Mouse (Mus musculus): ENCODE data around the gene Kremen1. TPM values are rescaled to one million over a fixed set of nuclear protein-coding genes. Genes with fewer than 3 reads are reported as not detected.

Gene Kremen1
- polyA plus RNA-seq, 1 experiment from 2014 or later: 17.4 TPM

DNA sequence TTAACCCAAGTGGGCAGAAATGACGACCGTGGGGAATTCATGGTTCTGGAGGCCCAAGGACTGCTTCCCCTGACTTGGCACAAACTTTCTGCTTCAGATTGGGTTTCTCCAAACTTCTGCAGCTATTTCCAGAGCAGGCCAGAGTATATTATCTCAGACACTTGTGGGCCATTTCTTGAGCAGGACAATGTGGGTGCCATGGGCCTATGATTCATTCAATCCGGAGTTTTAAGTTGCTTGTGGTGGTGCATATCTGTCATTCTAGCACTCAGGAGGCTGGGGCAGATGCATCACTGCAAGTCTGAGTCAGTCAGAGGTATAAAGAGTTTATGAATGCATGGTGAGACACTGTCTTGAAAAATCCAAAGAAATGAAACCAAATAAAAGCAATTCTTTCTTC lies 33.4 kb upstream of the Kremen1 start:
- peaks cover 14% of the 10 kb centered on the region for H3K4me1 ChIP-seq (ENCODE audit: control insufficient read depth, insufficient read depth, low read length)

GRCm38 (mm10) chr11:5290691-5291090 lies 29.3 kb upstream of the Kremen1 start:
- Histone ChIP-seq H3K9ac (replicated peaks; ENCODE audit: low read depth, low read length) (no peak overlapping the region), H3K4me3 (ENCODE audit: low read depth, low read length) (no peak overlapping the region), H3K9me3 (ENCODE audit: control insufficient read depth, low read depth, low read length) (no peaks in the 10 kb centered on the region), H3K4me1 (ENCODE audit: control insufficient read depth, insufficient read depth, low read length) (no peaks in the 10 kb centered on the region), H3K27ac (ENCODE audit: low read length) (no peak overlapping the region), H3K4me2 (replicated peaks; ENCODE audit: low read depth, low read length) (no peak overlapping the region), H3K36me3 (ENCODE audit: control insufficient read depth, insufficient read depth, low read length) (peaks cover 16% of the 10 kb centered on the region), H3K27me3 (ENCODE audit: control insufficient read depth, insufficient read depth, low read length) (no peaks in the 10 kb centered on the region)
- WGBS: 17% methylated on average over 5 of the region's 5 CpGs
- ATAC-seq (ENCODE audit: insufficient number of reproducible peaks, insufficient read depth, low FRiP score, low read depth): no peak

More for the DNA sequence above, 33.4 kb upstream of the Kremen1 start:
- Histone ChIP-seq H3K27me3 (ENCODE audit: control insufficient read depth, insufficient read depth, low read length) (no peaks in the 10 kb centered on the region), H3K9ac (replicated peaks; ENCODE audit: low read depth, low read length) (no peak overlapping the region), H3K4me3 (ENCODE audit: low read depth, low read length) (no peak overlapping the region), H3K36me3 (ENCODE audit: control insufficient read depth, insufficient read depth, low read length) (no peaks in the 10 kb centered on the region), H3K4me2 (replicated peaks; ENCODE audit: low read depth, low read length) (no peak overlapping the region), H3K9me3 (ENCODE audit: control insufficient read depth, low read depth, low read length) (no peaks in the 10 kb centered on the region), H3K27ac (ENCODE audit: low read length) (no peak overlapping the region)
- ATAC-seq (ENCODE audit: insufficient number of reproducible peaks, insufficient read depth, low FRiP score, low read depth): no peak
- 80% methylated on average over 3 of the region's 3 CpGs for WGBS

- Histone ChIP-seq H3K27ac (ENCODE audit: low read length) (no peak overlapping the region), H3K4me3 (ENCODE audit: low read depth, low read length) (no peak overlapping the region), H3K4me2 (replicated peaks; ENCODE audit: low read depth, low read length) (no peak overlapping the region), H3K4me1 (ENCODE audit: control insufficient read depth, insufficient read depth, low read length) (no peaks in the 10 kb centered on the region), H3K9ac (replicated peaks; ENCODE audit: low read depth, low read length) (no peak overlapping the region), H3K27me3 (ENCODE audit: control insufficient read depth, insufficient read depth, low read length) (no peaks in the 10 kb centered on the region), H3K36me3 (ENCODE audit: control insufficient read depth, insufficient read depth, low read length) (peaks cover 22% of the 10 kb centered on the region), H3K9me3 (ENCODE audit: control insufficient read depth, low read depth, low read length) (no peaks in the 10 kb centered on the region)
- WGBS: 79% methylated on average over 4 of the region's 4 CpGs
- ATAC-seq (ENCODE audit: insufficient number of reproducible peaks, insufficient read depth, low FRiP score, low read depth): no peak
Observed at GRCm38 (mm10) chr11:5289826-5290580, 28.6 kb upstream of the Kremen1 start.

DNA sequence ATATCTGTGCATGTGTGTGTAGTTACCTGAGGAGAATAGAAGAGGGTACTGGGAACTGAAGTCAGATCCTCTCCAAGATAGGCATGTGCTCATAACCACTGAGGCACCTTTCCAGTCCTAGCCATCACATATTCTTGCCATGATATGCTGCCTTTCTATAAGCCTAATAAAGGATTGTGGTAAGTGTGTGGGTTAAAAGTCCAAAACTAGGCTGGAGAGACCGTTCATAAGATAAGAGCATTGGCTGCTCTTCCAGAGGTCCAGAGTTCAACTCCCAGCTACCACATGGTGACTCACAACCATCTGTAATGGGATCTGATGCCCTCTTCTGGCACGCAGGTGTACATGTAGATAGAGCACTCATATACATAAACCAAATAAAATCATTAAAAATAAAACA lies 22.6 kb upstream of the Kremen1 start:
- no peaks in the 10 kb centered on the region for H3K27me3 ChIP-seq (ENCODE audit: control insufficient read depth, insufficient read depth, low read length)
- no peak overlapping the region for H3K27ac ChIP-seq (ENCODE audit: low read length)
- no peak overlapping the region for H3K4me3 ChIP-seq (ENCODE audit: low read depth, low read length)
- 97% methylated on average over 2 of the region's 2 CpGs for WGBS
- no peaks in the 10 kb centered on the region for H3K9me3 ChIP-seq (ENCODE audit: control insufficient read depth, low read depth, low read length)
- ATAC-seq (ENCODE audit: insufficient number of reproducible peaks, insufficient read depth, low FRiP score, low read depth): no peak
- H3K4me1 ChIP-seq (ENCODE audit: control insufficient read depth, insufficient read depth, low read length): no peaks in the 10 kb centered on the region
- H3K36me3 ChIP-seq (ENCODE audit: control insufficient read depth, insufficient read depth, low read length): peaks cover 52% of the 10 kb centered on the region
- no peak overlapping the region for H3K9ac ChIP-seq (replicated peaks; ENCODE audit: low read depth, low read length)
- H3K4me2 ChIP-seq (replicated peaks; ENCODE audit: low read depth, low read length): no peak overlapping the region

DNA sequence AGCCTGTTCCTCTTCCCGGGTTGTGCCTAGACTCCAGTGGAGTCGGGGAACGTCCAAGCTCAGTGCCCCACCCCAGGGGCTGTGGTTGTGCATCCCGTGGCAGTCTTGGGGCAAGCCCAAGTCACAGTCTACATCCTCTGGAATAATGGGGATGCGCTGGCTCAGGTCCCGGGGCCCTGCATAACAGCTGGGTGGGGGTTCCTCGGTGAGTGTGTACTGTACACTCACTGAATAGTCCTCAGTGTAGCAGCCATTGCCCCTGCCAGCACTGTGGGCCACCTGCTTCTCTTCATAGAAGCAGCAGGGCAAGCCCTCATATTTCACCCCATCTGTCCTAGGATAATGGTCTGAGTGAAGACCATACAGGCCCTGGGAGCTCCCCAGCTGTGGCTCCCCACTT lies 19.6 kb upstream of the Kremen1 start:
- H3K4me1 ChIP-seq (ENCODE audit: control insufficient read depth, insufficient read depth, low read length): no peaks in the 10 kb centered on the region
- no peak overlapping the region for H3K27ac ChIP-seq (ENCODE audit: low read length)
- H3K27me3 ChIP-seq (ENCODE audit: control insufficient read depth, insufficient read depth, low read length): no peaks in the 10 kb centered on the region
- H3K4me2 ChIP-seq (replicated peaks; ENCODE audit: low read depth, low read length): no peak overlapping the region
- H3K4me3 ChIP-seq (ENCODE audit: low read depth, low read length): no peak overlapping the region
- H3K9ac ChIP-seq (replicated peaks; ENCODE audit: low read depth, low read length): no peak overlapping the region
- ATAC-seq (ENCODE audit: insufficient number of reproducible peaks, insufficient read depth, low FRiP score, low read depth): no peak
- no peaks in the 10 kb centered on the region for H3K9me3 ChIP-seq (ENCODE audit: control insufficient read depth, low read depth, low read length)
- H3K36me3 ChIP-seq (ENCODE audit: control insufficient read depth, insufficient read depth, low read length): peaks cover 38% of the 10 kb centered on the region
- WGBS: 84% methylated on average over 7 of the region's 7 CpGs

DNA sequence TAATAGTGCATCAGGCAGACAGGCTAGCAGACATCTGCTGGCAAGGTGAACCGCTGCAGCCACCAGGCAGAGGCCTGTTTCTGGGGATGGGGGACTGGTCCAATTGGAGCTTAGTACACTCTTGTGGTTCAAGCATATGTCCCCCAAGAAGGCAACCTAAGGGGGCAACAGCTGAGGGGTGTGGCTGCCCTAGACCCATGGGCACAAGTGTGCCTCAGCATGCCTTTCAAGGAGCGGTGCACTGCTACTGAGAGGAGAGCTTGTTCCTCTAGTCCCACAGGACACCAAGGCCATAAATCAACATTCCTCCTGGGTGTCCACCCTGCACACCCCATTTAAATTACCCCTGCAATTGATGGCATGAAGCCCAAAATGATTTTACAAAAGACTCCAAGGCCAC lies 17.1 kb upstream of the Kremen1 start:
- H3K9ac ChIP-seq (replicated peaks; ENCODE audit: low read depth, low read length): no peak overlapping the region
- H3K4me2 ChIP-seq (replicated peaks; ENCODE audit: low read depth, low read length): no peak overlapping the region
- ATAC-seq (ENCODE audit: insufficient number of reproducible peaks, insufficient read depth, low FRiP score, low read depth): no peak
- H3K9me3 ChIP-seq (ENCODE audit: control insufficient read depth, low read depth, low read length): no peaks in the 10 kb centered on the region
- no peaks in the 10 kb centered on the region for H3K27me3 ChIP-seq (ENCODE audit: control insufficient read depth, insufficient read depth, low read length)
- no peaks in the 10 kb centered on the region for H3K4me1 ChIP-seq (ENCODE audit: control insufficient read depth, insufficient read depth, low read length)
- H3K36me3 ChIP-seq (ENCODE audit: control insufficient read depth, insufficient read depth, low read length): peaks cover 27% of the 10 kb centered on the region
- H3K27ac ChIP-seq (ENCODE audit: low read length): no peak overlapping the region
- no peak overlapping the region for H3K4me3 ChIP-seq (ENCODE audit: low read depth, low read length)
- WGBS: 96% methylated on average over 2 of the region's 2 CpGs

- Histone ChIP-seq H3K4me2 (replicated peaks; ENCODE audit: low read depth, low read length) (no peak overlapping the region), H3K36me3 (ENCODE audit: control insufficient read depth, insufficient read depth, low read length) (peaks cover 21% of the 10 kb centered on the region), H3K9me3 (ENCODE audit: control insufficient read depth, low read depth, low read length) (no peaks in the 10 kb centered on the region), H3K27ac (ENCODE audit: low read length) (no peak overlapping the region), H3K4me1 (ENCODE audit: control insufficient read depth, insufficient read depth, low read length) (no peaks in the 10 kb centered on the region), H3K9ac (replicated peaks; ENCODE audit: low read depth, low read length) (no peak overlapping the region), H3K27me3 (ENCODE audit: control insufficient read depth, insufficient read depth, low read length) (no peaks in the 10 kb centered on the region), H3K4me3 (ENCODE audit: low read depth, low read length) (no peak overlapping the region)
- no peak for ATAC-seq (ENCODE audit: insufficient number of reproducible peaks, insufficient read depth, low FRiP score, low read depth)
- WGBS: 71% methylated on average over 5 of the region's 5 CpGs
Observed at GRCm38 (mm10) chr11:5277307-5277971, 16.1 kb upstream of the Kremen1 start.

DNA sequence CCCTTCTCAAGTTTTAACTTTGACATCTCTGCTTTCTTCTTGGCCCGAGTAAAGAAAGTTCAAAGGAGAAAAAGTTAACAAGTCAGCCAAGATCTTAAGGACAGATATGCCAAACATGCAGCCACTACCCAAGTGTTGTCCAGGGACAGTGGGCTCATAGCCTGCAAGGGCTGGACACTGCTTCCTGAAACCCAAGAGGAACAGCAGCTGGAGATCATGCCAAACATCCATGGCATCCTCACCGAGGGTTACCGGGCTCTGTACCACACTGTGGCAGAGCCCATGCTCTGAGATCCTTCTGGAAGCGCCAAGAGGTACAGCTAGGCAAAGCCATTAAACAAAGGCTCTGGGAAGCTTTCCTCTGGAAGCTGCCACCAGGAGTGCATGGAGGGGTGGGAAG lies 13.9 kb upstream of the Kremen1 start:
- H3K27me3 ChIP-seq (ENCODE audit: control insufficient read depth, insufficient read depth, low read length): no peaks in the 10 kb centered on the region
- 0 out of 2 replicates have a peak, but pooled peaks cover 3% of the 10 kb centered on the region for H3K4me1 ChIP-seq (ENCODE audit: control insufficient read depth, insufficient read depth, low read length)
- peaks cover under 1% of the 10 kb centered on the region; the same call in 1 of the 2 replicates for H3K36me3 ChIP-seq (ENCODE audit: control insufficient read depth, insufficient read depth, low read length)
- H3K9ac ChIP-seq (replicated peaks; ENCODE audit: low read depth, low read length): no peak overlapping the region
- 81% methylated on average over 4 of the region's 4 CpGs for WGBS
- no peak for ATAC-seq (ENCODE audit: insufficient number of reproducible peaks, insufficient read depth, low FRiP score, low read depth)
- no peak overlapping the region for H3K4me3 ChIP-seq (ENCODE audit: low read depth, low read length)
- H3K9me3 ChIP-seq (ENCODE audit: control insufficient read depth, low read depth, low read length): no peaks in the 10 kb centered on the region
- no peak overlapping the region for H3K27ac ChIP-seq (ENCODE audit: low read length)
- no peak overlapping the region for H3K4me2 ChIP-seq (replicated peaks; ENCODE audit: low read depth, low read length)

Data from stomach, embryonic 14.5 days (tissue).